Mouse (Mus musculus) limb, embryonic 10.5 days (tissue): ENCODE results near the gene Cln5. TPM values are rescaled to one million over a fixed set of nuclear protein-coding genes. Genes with fewer than 3 reads are reported as not detected.

Source experiments
- DNase-seq: peaks from one replicate; pipeline ENCODE4 v3.0.0-alpha.2; 2017; ENCODE audit warnings: low spot score
- H3K27ac ChIP-seq: fragments of 300-500 bp; sonication (generic); 2 replicates; pipeline ENCODE4 v1.5.1; 2016; ENCODE audit warnings: mild to moderate bottlenecking
- H3K27me3 ChIP-seq: fragments of 300-500 bp; sonication (generic); 2 replicates; pipeline ENCODE4 v1.6.1; 2016; ENCODE audit warnings: low read depth, mild to moderate bottlenecking; ENCODE audit not compliant: poor library complexity, severe bottlenecking
- H3K36me3 ChIP-seq: fragments of 300-500 bp; sonication (generic); 2 replicates; pipeline ENCODE4 v1.6.1; 2016; ENCODE audit warnings: mild to moderate bottlenecking, moderate library complexity
- H3K4me1 ChIP-seq: fragments of 300-500 bp; sonication (generic); 2 replicates; pipeline ENCODE4 v1.6.1; 2016
- H3K4me3 ChIP-seq: fragments of 300-500 bp; sonication (generic); 2 replicates; pipeline ENCODE4 v1.5.1; 2016; ENCODE audit warnings: mild to moderate bottlenecking, moderate library complexity
- H3K9me3 ChIP-seq: fragments of 300-500 bp; sonication (generic); replicated peaks from 2 replicates; pipeline ENCODE4 v1.6.1; 2016; ENCODE audit warnings: mild to moderate bottlenecking
- WGBS: fragments of 180-500 bp; shearing (Covaris S2); methylation state at CpG from one replicate; pipeline ENCODE4 v1.1.7; 2016; 5-methylcytosine and 5-hydroxymethylcytosine counted together
- polyA plus RNA-seq: library from polyadenylated mRNA; unstranded; fragments of >200 nt; fragmentation: Nextera tagmentation; extraction: Ambion mirVana; gene quantifications from 2 replicates; pipeline ENCODE4 v1.2.1, GENCODE M21; 2016

The Cln5 gene
- polyA plus RNA-seq, 1 experiment from 2014 or later = 26.5 TPM

GRCm38 (mm10) chr14:103065294-103066167 lies 4.5 kb upstream of the Cln5 start:
- peaks cover 10% of the 10 kb centered on the region for H3K4me1 ChIP-seq
- DNase-seq = peak; percentile 69
- H3K36me3 ChIP-seq = no peaks in the 10 kb centered on the region
- no peaks in the 10 kb centered on the region for H3K9me3 ChIP-seq
- no peaks in the 10 kb centered on the region for H3K27me3 ChIP-seq
- 15% methylated on average over 10 of the region's 10 CpGs for WGBS
- H3K27ac ChIP-seq = no peak overlapping the region
- H3K4me3 ChIP-seq = no peak overlapping the region

GRCm38 (mm10) chr14:103069465-103069863 lies 552 bp upstream of the Cln5 start:
- 19% methylated on average over 12 of the region's 12 CpGs for WGBS
- peaks cover 15% of the 10 kb centered on the region for H3K4me1 ChIP-seq
- H3K4me3 ChIP-seq = peak overlapping the region; percentile 82
- DNase-seq = no peak
- no peaks in the 10 kb centered on the region for H3K27me3 ChIP-seq
- H3K36me3 ChIP-seq = peaks cover 27% of the 10 kb centered on the region
- no peaks in the 10 kb centered on the region for H3K9me3 ChIP-seq
- H3K27ac ChIP-seq = peak overlapping the region; percentile 93

GRCm38 (mm10) chr14:103070790-103071189 lies 774 bp downstream of the Cln5 start:
- H3K9me3 ChIP-seq = no peaks in the 10 kb centered on the region
- H3K4me1 ChIP-seq = peaks cover 15% of the 10 kb centered on the region
- peak overlapping the region; percentile 82 for H3K4me3 ChIP-seq
- peaks cover 38% of the 10 kb centered on the region for H3K36me3 ChIP-seq
- peak overlapping the region; percentile 93 for H3K27ac ChIP-seq
- 5% methylated on average over 10 of the region's 10 CpGs for WGBS
- H3K27me3 ChIP-seq = no peaks in the 10 kb centered on the region
- peak; percentile 44 for DNase-seq

GRCm38 (mm10) chr14:103071471-103071870 lies 1.5 kb downstream of the Cln5 start:
- no peak overlapping the region for H3K27ac ChIP-seq
- H3K9me3 ChIP-seq = no peaks in the 10 kb centered on the region
- no peak overlapping the region for H3K4me3 ChIP-seq
- peaks cover 44% of the 10 kb centered on the region for H3K36me3 ChIP-seq
- no peak for DNase-seq
- WGBS = 93% methylated on average over 12 of the region's 12 CpGs
- H3K27me3 ChIP-seq = no peaks in the 10 kb centered on the region
- peaks cover 15% of the 10 kb centered on the region for H3K4me1 ChIP-seq

GRCm38 (mm10) chr14:103072731-103073130 lies 2.7 kb downstream of the Cln5 start:
- Histone ChIP-seq H3K4me3 (no peak overlapping the region), H3K27ac (no peak overlapping the region), H3K9me3 (no peaks in the 10 kb centered on the region), H3K27me3 (no peaks in the 10 kb centered on the region), H3K4me1 (peaks cover 15% of the 10 kb centered on the region), H3K36me3 (peaks cover 57% of the 10 kb centered on the region)
- 92% methylated on average over 4 of the region's 4 CpGs for WGBS
- DNase-seq = no peak

GRCm38 (mm10) chr14:103073825-103074224 lies 3.8 kb downstream of the Cln5 start:
- Histone ChIP-seq H3K4me3 (no peak overlapping the region), H3K4me1 (peaks cover 15% of the 10 kb centered on the region), H3K27me3 (no peaks in the 10 kb centered on the region), H3K36me3 (peaks cover 68% of the 10 kb centered on the region), H3K27ac (no peak overlapping the region), H3K9me3 (no peaks in the 10 kb centered on the region)
- WGBS = 98% methylated on average over 8 of the region's 8 CpGs
- DNase-seq = no peak

GRCm38 (mm10) chr14:103075166-103075565 lies 5.2 kb downstream of the Cln5 start:
- DNase-seq = no peak
- 93% methylated on average over 7 of the region's 7 CpGs for WGBS
- no peaks in the 10 kb centered on the region for H3K9me3 ChIP-seq

GRCm38 (mm10) chr14:103077272-103078005 lies 7.4 kb downstream of the Cln5 start:
- Histone ChIP-seq H3K36me3 (peaks cover 81% of the 10 kb centered on the region), H3K4me1 (no peaks in the 10 kb centered on the region), H3K4me3 (no peak overlapping the region), H3K27me3 (no peaks in the 10 kb centered on the region), H3K27ac (no peak overlapping the region), H3K9me3 (no peaks in the 10 kb centered on the region)
- no peak for DNase-seq
- WGBS = 94% methylated on average over 9 of the region's 9 CpGs

More at GRCm38 (mm10) chr14:103075166-103075565, 5.2 kb downstream of the Cln5 start:
- no peak overlapping the region for H3K4me3 ChIP-seq
- peaks cover 76% of the 10 kb centered on the region for H3K36me3 ChIP-seq
- H3K4me1 ChIP-seq = peaks cover 8% of the 10 kb centered on the region
- no peaks in the 10 kb centered on the region for H3K27me3 ChIP-seq
- H3K27ac ChIP-seq = no peak overlapping the region

GRCm38 (mm10) chr14:103078006-103078912 lies 8.2 kb downstream of the Cln5 start:
- no peaks in the 10 kb centered on the region for H3K27me3 ChIP-seq
- DNase-seq = no peak
- H3K9me3 ChIP-seq = no peaks in the 10 kb centered on the region
- H3K27ac ChIP-seq = no peak overlapping the region
- H3K4me3 ChIP-seq = no peak overlapping the region
- no peaks in the 10 kb centered on the region for H3K4me1 ChIP-seq
- WGBS = 90% methylated on average over 16 of the region's 16 CpGs
- peaks cover 81% of the 10 kb centered on the region for H3K36me3 ChIP-seq

- Histone ChIP-seq H3K4me3 (no peak overlapping the region), H3K9me3 (no peaks in the 10 kb centered on the region), H3K27ac (no peak overlapping the region), H3K36me3 (peaks cover 77% of the 10 kb centered on the region), H3K4me1 (no peaks in the 10 kb centered on the region), H3K27me3 (no peaks in the 10 kb centered on the region)
- DNase-seq = no peak
- 88% methylated on average over 9 of the region's 9 CpGs for WGBS
Observed at GRCm38 (mm10) chr14:103079209-103079977, 9.4 kb downstream of the Cln5 start.

- no peak overlapping the region for H3K4me3 ChIP-seq
- no peaks in the 10 kb centered on the region for H3K27me3 ChIP-seq
- H3K27ac ChIP-seq = no peak overlapping the region
- DNase-seq = no peak
- H3K9me3 ChIP-seq = no peaks in the 10 kb centered on the region
- H3K4me1 ChIP-seq = no peaks in the 10 kb centered on the region
- 92% methylated on average over 1 of the region's 1 CpGs for WGBS
- peaks cover 82% of the 10 kb centered on the region for H3K36me3 ChIP-seq
Observed at GRCm38 (mm10) chr14:103085840-103086533, 16.0 kb downstream of the Cln5 start.
